Mouse (Mus musculus) layer of hippocampus, postnatal 25 days (tissue): ENCODE results near the gene Lrrc75b. TPM values are rescaled to one million over a fixed set of nuclear protein-coding genes. Genes with fewer than 3 reads are reported as not detected.
"Not testable (repeated sequence)": the region's sequence is repeated elsewhere in the genome, so short reads cannot be mapped to it uniquely, and the experiment has no call there.

Source experiments
- DNase-seq, 2 experiments: peaks; one replicate each; pipeline ENCODE4 v3.0.0; 2022; ENCODE audit warnings: mixed read lengths in 2 of 2, low spot score in 1 of 2; ENCODE audit errors: extremely low spot score in 1 of 2
- total RNA-seq, 2 experiments: library from RNA; stranded (reverse); gene quantifications; 2 replicates each; pipeline ENCODE4 v1.2.3; 2021

Lrrc75b gene
- total RNA-seq, 2 experiments from 2014 or later = 9.7 to 10.7 TPM

GRCm38 (mm10) chr10:75536123-75536522, 24.0 kb downstream of the Lrrc75b start:
- no peak for DNase-seq

GRCm38 (mm10) chr10:75535423-75535822, 24.7 kb downstream of the Lrrc75b start:
- no peak for DNase-seq

GRCm38 (mm10) chr10:75534934-75535333, 25.2 kb downstream of the Lrrc75b start:
- DNase-seq = no peak

GRCm38 (mm10) chr10:75534216-75534615, 25.9 kb downstream of the Lrrc75b start:
- DNase-seq = no peak

GRCm38 (mm10) chr10:75531532-75532090, 28.5 kb downstream of the Lrrc75b start:
- no peak for DNase-seq

- no peak for DNase-seq
Measured at GRCm38 (mm10) chr10:75530322-75530721, 29.8 kb downstream of the Lrrc75b start.

- not testable (repeated sequence) for DNase-seq
Measured at GRCm38 (mm10) chr10:75525450-75525849, 34.7 kb downstream of the Lrrc75b start.

GRCm38 (mm10) chr10:75521643-75522042, 38.5 kb downstream of the Lrrc75b start:
- no peak for DNase-seq

- no peak for DNase-seq
Measured at GRCm38 (mm10) chr10:75520581-75520980, 39.5 kb downstream of the Lrrc75b start.

GRCm38 (mm10) chr10:75517758-75518143, 42.4 kb downstream of the Lrrc75b start, which contains the start of gene Gucd1:
Gene Gucd1 (minus strand): TSS chr10:75517972.
- peak; percentile 93 to 97 for DNase-seq

- peak; percentile 65 to 73 for DNase-seq
Measured at GRCm38 (mm10) chr10:75517073-75517757, 42.9 kb downstream of the Lrrc75b start, which contains the start of gene Snrpd3. Gene Snrpd3 (plus strand): TSS chr10:75517551.

- DNase-seq = peak in 1 of 2 experiments; percentile 12
Measured at GRCm38 (mm10) chr10:75516724-75517072, 43.4 kb downstream of the Lrrc75b start.

- DNase-seq = no peak
Measured at GRCm38 (mm10) chr10:75516038-75516723, 43.9 kb downstream of the Lrrc75b start.

- DNase-seq = no peak
Measured at GRCm38 (mm10) chr10:75515216-75516037, 44.7 kb downstream of the Lrrc75b start.

GRCm38 (mm10) chr10:75514361-75514760, 45.8 kb downstream of the Lrrc75b start:
- DNase-seq = no peak

- DNase-seq = no peak
Measured at GRCm38 (mm10) chr10:75513306-75514067, 46.6 kb downstream of the Lrrc75b start.

GRCm38 (mm10) chr10:75512796-75513195, 47.3 kb downstream of the Lrrc75b start:
- DNase-seq = no peak

GRCm38 (mm10) chr10:75511897-75512296, 48.2 kb downstream of the Lrrc75b start:
- DNase-seq = no peak

- DNase-seq = no peak
Measured at GRCm38 (mm10) chr10:75511060-75511459, 49.1 kb downstream of the Lrrc75b start.

GRCm38 (mm10) chr10:75510446-75510845, 49.7 kb downstream of the Lrrc75b start:
- no peak for DNase-seq
